Mouse (Mus musculus) gastrocnemius, adult 8-10 months (tissue): ENCODE results near the gene Fgfr2. TPM values are rescaled to one million over a fixed set of nuclear protein-coding genes. Genes with fewer than 3 reads are reported as not detected.
"Not testable (repeated sequence)": the region's sequence is repeated elsewhere in the genome, so short reads cannot be mapped to it uniquely, and the experiment has no call there.

ENCODE experiments used
- DNase-seq, 2 experiments: peaks; one replicate each; pipeline ENCODE4 v3.0.0; 2022; ENCODE audit warnings: low spot score in 2 of 2
- total RNA-seq, 4 experiments: library from RNA; stranded (reverse); gene quantifications; 2 replicates each; pipeline ENCODE4 v1.2.4; 2022

Fgfr2 gene
- total RNA-seq, 4 experiments from 2014 or later = 0.17 to 1.3 (median 0.62) TPM

DNA sequence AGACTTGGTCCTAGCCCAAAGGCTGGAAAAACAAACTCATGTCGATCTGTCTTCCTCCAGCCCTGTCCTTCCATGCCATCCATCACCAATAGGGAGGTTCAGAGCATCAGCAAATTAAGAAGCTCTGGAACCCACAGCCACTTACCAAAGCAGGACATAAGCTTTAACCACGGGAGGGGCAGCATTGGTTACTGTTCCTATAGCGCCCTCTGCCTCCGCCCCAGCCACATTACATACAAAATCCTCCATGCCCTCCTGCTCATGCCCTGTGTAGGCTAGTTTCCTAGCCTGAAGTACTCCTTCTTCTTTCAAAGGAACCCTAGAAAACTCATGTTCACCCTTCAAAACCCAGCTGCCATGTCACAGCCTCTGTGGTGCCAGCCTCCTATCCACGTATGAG is 648.1 kb downstream of the Fgfr2 start:
- DNase-seq = peak; percentile 40 to 48

DNA sequence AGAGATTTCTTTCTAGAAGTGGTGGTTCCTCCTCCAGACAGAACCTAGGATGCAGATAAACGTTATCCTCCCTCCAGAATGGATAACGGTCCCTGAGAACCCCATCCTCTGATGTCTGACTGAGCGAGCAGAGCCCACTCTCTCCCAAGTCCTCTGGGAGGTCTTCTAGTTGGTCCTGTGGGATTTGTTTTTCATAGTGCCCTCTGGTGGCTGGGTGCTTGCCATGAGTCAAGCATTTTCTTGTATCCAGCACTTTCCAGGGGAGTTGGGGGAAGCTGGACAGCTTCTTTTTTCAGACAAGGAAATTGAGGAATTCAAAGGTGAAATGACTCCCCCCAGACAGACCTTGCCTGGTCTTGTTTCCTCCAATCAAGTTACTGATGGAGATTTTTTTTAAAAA is 651.8 kb downstream of the Fgfr2 start:
- peak in 1 of 2 experiments; percentile 15 for DNase-seq

DNA sequence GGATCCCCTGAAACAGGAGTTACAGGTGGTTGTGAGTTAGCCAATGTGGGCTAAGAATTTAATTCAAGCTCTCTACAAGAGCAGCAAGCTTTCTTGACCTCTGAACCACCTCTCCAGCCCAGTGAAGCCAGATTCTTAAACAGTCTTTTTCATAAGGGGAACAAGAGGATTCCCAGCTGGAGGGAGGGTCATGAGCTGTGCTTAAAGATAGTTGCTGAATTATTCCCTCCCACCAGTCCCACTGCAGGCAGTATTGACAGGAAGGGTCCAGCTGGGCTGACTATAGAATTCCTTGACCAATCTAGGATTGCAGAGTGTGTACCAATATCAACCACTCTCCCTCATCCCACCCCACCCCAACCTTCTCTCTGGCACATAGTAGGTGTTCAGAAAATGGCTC is 654.8 kb downstream of the Fgfr2 start:
- DNase-seq = no peak

DNA sequence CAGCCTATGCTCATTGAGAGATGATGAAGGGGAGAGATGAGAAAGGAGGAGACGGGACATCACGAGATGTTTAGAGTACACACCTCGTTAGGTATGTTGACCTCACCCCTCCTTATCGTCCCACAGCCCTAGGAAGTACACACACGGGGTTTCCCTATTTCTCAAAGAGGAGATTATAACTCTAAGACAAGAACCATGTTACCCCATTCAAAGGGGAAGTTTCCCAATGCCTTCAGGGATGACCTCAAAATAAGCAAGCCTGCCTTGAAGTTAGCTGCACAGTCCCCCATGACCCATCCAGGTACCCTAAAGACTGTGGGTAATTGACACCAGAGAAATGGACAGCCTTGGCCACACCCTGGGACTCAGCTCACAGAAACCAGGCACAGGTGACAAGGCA is 657.3 kb downstream of the Fgfr2 start:
- no peak for DNase-seq

DNA sequence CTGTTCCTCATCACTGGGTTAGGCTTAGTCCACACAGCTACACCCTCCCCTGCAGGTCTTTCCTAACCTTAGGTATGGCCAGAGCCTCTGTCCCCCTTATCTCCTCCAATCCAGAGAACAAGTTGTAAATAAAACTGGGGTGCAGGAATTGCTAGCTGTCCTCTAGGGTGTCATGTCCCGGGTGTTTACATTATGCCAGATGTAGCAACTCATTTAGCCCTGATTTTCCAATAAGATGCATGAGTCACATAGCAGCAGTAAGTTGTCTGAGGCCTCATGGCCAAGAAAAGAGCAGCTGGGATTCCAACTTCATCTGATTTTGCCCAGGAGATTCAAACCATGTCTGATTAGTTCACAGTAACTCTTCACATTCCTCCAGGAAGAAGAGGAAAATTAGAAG is 658.3 kb downstream of the Fgfr2 start:
- DNase-seq = no peak

DNA sequence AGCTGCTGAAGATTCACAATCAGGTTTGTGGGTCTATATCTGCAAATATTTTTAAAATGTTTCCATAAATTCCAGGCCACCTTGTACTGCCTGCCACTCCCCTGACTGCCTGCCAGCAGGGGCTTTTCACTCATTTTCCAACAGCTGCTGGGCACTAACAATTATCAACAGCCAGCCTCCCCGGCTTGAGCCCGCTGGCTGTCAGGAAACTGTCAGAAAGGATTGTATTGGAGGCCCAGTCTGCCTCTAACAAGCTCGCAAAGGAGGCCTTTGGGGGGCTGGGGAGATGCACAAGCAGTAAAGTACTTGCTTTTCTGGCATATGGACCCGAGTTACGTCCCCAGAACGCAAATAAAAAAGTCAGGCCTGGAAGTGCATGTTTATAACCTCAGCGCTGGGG is 664.7 kb downstream of the Fgfr2 start:
- DNase-seq = no peak

DNA sequence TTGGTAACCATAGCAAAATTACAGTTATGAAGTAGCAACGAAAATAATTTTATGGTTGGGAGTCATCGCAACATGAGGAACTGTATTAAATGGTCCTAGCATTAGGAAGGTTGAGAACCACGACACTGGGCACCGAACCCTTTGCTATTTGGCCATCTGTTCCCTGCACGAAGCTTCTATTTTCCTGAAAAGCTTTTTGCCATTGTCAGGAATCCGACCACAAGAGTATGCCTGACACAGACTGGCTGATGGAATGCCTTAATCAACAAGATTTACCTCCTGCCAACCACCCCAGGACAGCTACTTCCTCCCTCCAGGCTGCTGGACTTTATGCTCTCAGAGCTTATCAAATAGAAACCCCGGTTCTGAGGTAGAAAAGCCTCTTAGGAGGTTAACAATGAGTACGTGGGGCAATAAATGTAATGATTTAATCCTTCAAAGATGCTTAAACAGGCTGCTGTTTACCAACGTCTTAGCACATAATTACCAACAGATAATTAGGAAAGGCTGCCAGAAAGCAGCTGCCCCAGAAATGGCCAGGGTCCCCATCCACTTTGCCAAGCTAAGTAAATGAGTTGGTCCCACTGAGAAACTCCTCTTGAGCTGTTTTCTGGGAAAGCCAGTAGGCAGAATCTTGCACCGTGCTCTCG is 668.0 kb downstream of the Fgfr2 start:
- no peak for DNase-seq

DNA sequence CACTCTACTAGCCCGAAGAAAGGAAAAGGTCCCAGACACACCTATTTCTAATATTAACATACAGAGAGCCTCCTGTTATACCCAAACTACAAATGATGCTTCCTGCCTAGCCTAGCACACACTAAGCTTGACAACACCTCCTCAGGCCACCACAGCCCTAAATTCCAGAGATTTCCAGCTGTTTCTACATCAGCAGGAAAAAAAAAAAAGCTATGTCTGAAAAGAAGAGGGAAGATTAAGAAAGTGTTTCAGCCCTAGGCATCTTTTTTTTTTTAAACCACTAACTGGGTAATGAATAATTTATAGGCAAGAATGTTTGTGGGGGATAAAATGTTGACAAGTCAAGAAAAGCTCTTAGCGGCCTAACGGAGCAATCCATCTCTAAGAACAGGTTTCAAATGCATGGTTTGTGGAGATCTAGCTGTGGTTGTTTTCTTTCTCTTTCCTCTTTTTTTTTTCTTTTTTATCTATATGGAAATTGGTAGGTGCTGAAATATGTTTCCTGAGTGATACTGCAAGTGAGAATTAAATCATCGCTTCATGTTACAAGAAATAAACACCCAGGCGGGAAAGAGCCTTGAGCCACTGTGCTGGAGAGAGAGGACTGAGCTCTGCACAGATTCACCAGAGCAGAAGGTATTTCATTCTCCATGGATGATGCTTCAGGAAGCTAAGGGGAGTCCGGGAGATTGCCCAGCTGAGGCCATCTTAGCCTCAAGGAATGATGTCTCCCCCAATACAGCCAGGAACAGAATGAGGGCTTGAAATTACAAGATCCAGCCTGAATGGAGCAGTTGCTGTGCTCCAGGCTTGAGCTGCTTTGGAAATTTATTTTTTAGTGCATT is 673.0 kb downstream of the Fgfr2 start:
- no peak for DNase-seq

DNA sequence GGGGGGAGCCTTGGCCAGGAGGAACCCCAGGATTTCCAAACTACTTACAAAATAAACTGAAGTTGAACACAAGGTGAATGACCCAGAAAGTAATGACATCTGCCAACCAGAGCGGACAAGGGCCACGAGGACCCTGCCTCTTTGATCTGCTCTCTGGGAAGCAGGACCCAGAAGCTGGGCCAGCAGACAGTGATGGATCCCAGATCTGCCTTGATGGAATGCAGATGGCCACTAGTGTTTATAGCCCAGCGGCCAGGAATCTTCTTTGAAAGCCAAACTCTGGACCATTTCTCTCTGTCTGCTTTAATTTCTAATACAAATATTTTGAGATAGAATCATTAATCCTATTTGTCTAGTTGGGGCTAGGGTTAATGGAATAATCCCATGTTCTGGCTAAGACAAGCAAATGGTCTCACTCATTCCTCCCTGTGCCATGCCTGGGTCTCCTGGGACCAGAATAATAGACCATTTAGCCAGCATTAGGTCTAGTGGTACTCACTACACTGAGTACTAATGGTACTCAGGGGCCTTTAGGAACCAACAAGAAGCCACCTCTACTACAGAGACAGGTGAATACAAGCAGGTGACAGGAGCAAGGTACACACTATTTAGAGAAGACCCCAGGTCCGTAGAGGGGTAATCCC is 674.5 kb downstream of the Fgfr2 start:
- DNase-seq = no peak

DNA sequence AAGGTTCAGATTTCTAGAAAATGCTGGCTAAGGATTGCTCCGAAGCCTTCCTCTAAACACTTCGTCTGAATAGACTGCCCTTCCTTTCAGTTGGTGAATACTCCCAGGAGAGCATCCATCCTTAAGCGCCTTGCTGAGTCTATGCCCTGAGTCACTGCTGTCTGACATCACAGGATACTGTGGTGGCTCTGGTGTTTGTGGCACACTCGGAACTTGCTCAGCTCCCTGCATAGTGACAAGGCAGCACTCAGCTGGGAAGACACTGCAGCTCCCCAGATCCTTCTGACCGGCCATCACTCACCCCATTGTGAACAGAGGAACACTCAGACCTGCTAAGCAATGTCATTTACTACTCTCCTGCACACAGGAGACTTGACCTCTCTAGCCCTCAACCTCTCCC is 675.6 kb downstream of the Fgfr2 start:
- no peak for DNase-seq

DNA sequence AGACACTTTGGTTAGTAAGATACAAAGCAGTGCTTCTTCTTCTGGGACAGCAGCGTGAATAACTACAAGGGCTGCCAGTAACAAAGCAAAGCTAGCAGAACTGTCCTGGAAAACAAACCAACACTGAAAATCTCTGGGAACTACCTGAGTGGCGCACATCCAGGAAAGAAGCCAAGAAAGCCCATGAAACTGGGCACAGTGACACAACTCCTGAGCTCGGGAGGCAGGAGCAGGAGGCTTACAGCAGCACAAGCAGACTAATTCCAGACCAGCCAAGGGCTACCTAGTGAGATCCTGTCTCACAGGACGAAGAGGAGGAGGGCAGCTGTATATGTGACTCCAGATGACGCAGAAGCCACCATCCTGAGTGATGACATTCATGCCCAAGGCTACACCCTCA is 676.3 kb downstream of the Fgfr2 start:
- DNase-seq = no peak

DNA sequence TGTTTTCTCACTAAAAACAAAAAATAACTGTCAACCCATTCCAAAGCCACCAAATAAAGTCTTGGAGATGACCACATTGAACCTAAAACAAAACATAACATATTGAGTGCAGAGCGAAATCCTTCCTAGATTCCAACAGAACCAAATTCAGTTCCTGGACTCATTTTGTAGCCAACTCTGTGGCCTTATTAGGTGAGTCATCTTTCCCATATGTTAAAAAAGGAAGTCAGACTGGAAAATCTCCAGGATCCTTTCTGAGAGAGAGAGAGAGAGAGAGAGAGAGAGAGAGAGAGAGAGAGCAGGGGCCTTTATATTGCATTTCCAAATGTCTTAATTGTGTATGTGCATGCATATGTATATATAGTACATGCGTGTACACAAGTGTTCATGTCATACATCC is 678.9 kb downstream of the Fgfr2 start:
- DNase-seq = no peak

DNA sequence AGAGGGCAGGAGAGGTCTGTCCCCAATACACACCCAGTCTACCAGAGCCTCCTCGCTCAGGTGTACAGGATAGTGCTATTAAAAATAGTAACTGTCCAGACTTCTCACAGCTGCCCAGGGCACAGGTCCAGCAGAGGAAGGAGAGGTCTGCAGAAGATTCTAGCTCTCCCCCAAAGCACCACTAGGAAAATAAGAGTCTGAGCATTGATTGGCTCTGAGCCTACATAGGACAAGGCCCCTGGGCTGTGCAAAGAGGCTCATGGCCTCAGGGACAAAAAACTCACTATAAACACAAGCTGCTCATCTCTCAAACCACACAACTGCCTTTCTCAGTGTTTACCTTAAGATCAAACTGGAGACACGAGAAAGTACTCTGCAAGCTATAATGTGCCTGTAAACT is 679.4 kb downstream of the Fgfr2 start:
- no peak for DNase-seq

DNA sequence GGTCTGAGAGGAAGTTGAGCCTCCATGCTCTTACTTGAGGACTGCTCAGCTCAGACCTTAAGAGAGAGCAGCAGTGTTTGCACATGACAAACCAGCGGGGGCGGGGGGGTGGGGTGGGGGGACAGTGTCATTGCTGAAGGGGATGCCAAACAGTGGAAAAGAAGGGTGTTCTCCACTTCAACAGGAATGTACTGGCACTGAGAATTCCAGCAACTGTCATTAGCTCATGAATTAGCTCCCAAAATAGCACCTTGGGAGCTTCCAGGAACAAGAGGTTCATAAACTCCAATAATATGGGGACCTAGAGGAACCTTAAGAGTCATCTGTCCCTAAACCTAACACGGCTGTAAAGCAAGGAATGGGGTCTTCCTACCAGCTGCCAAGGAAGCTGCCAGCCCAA is 680.0 kb downstream of the Fgfr2 start:
- no peak for DNase-seq

DNA sequence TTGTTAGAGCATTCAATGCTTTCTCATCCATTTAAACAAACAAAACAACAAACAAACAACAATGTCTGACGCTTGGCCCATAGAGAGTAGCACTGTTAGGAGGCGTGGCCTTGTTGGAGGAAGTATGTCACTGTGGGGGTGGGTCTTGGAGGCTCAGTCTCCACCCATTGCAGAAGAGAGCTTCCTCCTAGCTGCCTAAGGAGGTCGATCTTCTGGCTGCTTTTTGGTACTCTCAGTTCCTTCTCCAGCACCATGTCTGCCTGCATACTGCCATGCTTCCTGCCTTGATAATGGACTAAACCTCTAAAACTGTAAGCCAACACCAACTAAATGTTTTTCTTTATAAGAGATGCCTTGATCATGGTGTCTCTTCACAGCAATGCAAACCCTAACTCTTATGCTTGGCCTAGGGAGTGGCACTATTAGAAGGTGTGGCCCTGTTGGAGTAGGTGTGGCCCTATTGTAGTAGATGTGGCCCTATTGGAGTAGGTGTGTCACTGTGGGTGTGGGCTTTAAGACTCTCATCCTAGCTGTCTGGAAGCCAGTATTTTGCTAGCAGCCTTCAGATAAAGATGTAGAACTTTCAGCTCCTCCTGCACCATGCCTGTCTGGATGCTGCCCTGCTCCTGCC is 680.9 kb downstream of the Fgfr2 start:
- DNase-seq = not testable (repeated sequence)

DNA sequence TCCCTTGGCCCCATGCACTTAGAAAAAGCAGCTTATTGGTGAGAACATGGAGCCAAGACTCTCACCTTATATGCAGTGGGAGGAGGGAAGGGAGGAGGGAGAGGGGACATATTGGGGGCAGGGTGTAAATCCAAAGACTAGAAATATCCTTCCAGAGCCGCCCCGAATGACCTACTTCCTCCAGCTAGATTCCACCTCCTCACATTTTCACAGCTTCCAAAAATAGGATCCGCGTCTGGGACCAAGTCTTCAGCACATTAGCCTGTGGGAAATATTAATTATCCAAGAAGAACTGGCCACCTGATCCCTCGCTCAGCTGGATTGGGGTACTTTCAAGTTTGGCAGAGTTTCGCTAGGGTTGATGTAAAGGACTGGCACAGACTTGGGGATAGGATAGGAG is 683.2 kb downstream of the Fgfr2 start:
- DNase-seq = peak; percentile 13 to 18

DNA sequence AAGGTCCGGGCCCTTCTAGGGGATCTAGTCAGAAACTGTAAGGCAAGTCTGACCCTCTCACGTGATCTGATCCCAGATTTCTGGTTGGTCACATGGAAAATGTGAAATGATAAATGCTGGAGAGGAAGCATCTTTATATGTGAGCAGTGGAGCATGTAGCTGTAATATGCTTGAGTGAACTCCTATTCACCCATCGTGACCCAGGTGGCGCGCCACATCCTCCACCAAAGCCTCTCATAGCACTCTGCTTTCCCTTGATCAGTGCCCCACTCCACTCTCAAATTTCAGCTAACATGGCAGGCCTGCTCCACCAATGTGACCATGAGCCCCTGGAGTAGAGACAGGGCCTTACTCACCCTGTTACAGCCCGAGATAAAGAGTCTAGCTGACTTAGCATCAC is 685.1 kb downstream of the Fgfr2 start:
- DNase-seq = no peak

DNA sequence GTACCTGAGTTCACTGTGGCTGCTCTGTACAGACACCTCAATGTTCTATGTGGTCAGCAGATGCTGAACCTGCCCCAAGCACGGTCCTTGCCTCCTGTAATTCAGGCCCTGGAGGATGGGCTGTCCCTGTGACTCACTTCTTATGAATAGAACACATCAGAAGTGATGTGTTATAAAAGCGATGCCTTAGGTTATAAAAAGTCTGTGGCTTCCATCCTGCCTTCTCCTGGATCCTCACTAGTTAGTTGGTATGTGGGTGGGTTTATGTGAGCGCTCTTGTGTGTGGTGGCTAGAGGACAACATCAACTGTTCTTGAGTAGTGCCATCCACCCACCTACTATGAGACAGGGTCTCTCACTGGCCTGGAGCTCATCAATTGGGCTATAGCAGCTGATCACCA is 685.7 kb downstream of the Fgfr2 start:
- no peak for DNase-seq

DNA sequence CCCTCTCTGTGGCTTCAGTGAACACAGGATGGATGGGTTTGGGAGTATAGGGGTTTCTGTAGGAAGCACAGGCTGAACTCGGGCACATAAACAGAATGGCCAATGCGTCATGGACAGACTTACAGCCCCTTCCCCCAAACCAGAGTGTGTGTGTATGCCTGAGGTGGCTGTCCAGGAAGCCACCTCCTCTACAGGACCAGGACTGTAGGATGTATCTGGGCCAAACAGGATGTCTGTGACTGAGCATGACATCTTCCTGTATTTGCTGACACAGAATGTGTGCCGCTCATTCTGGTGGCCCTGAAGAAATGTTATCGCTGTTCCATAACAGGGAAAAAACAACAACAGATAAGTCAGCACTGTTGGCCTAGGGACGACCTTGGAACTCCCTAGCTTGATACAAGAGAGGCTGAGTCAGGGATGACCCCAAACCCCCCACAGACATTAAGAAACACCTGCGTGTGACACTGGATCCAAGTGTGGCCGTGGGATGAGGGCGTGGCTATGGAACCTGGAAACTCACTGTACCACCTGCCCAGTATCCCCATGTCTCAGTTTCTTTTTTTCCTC is 687.6 kb downstream of the Fgfr2 start:
- no peak for DNase-seq

DNA sequence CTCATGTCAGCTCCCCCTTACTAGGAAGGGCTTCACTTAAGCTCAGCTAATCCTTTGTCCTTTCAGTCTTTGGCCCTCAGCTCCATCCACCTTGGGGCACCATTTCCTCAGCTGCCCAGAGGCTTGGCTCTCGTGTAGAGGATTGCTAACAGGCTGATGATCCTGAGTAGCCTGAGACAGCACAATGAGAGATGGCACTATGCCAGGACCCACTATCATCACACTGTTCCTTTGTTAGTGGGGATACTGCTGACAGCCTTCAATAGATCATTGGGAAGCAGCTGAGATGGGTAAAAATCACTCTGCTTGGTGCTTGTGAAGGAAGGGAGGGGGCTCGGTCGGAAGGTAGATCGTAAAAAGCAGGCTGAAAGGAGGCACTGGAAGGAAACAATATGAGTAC is 693.8 kb downstream of the Fgfr2 start:
- DNase-seq = no peak

DNA sequence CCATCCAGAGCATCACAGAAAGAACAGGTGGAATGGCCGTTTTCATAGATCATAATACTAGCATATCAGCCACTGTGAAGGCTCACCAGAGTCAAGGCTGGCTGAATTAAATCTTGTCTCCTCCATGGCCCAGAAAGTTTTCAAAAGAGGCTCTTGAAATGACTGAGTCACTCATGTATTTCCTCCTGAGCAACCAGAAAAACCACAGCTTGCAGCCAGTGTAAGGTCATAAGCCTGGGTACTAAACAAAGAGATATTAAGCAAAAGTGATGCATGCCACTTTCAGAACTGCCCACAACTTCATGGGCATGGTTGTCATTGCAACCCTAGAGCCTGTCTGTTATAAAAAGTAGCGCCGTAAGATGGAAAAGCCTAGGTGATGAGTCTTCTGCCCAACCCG is 694.8 kb downstream of the Fgfr2 start:
- no peak for DNase-seq

DNA sequence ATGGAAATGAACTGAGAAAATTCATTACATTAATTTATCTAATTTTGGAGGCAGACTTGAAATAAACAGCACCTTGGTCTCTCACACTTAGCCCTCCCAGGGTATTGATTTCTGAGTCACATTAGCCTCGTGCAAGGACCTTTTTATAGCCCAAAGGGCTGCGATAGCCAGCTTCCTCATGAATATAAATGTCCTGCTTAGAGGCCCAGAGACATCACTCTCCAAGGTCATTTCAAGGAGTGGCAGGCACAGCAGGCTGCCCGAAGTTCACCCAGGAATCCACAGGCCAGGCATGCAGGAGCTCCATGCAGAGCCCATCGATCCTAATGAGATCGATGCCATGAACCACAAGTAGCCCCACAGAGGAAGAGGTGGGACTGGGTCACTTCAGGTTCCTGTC is 697.1 kb downstream of the Fgfr2 start:
- no peak for DNase-seq
